Mouse (Mus musculus): ENCODE results near the gene Rbm12. TPM values are rescaled to one million over a fixed set of nuclear protein-coding genes. Genes with fewer than 3 reads are reported as not detected.

Gene Rbm12
- total and polyA plus RNA-seq, 3 experiments, result 5.6 to 50.5 (median 39.7) TPM

GRCm38 (mm10) chr2:156143953-156144724 is 32.4 kb upstream of the Rbm12 start, which contains the start of the genes Romo1 and Nfs1:
Romo1 (plus strand) TSS chr2:156144039.
Nfs1 (minus strand) TSS chr2:156144186.
- H3K4me1 ChIP-seq (ENCODE audit: insufficient read depth, low read depth, low read length), result peaks cover 26% of the 10 kb centered on the region
- peak within 1 kb of the TSS; percentile 86 for H3K4me3 ChIP-seq (ENCODE audit: low read depth, low read length)
- no peaks in the 10 kb centered on the region for H3K9me3 ChIP-seq (replicated peaks)
- peak; percentile 70 for ATAC-seq (ENCODE audit: extremely low read depth, insufficient number of reproducible peaks, low FRiP score, poor library complexity, severe bottlenecking)
- H3K36me3 ChIP-seq (replicated peaks), result peaks cover 55% of the 10 kb centered on the region
- peak; percentile 76 for DNase-seq (ENCODE audit: low spot score)
- no peak for TF ChIP-seq GATA1 (IDR thresholded peaks at IDR 0.05; ENCODE audit: borderline replicate concordance, low read length)
- TF ChIP-seq CTCF (IDR thresholded peaks at IDR 0.05; ENCODE audit: low read depth, low read length), result no peak
- no peak for TF ChIP-seq TAL1 (conservative IDR thresholded peaks at IDR 0.05; ENCODE audit: low read depth, low read length)
- peak; percentile 52; the same call in 1 of the 2 replicates for TF ChIP-seq POLR2AphosphoS5 (IDR thresholded peaks at IDR 0.05; ENCODE audit: insufficient replicate concordance, low read depth, low read length)
- H3K27me3 ChIP-seq (ENCODE audit: insufficient read depth, low read length), result no peaks in the 10 kb centered on the region

GRCm38 (mm10) chr2:156143367-156143766 is 31.6 kb upstream of the Rbm12 start:
- no peaks in the 10 kb centered on the region for H3K27me3 ChIP-seq (ENCODE audit: insufficient read depth, low read length)
- no peaks in the 10 kb centered on the region for H3K9me3 ChIP-seq (replicated peaks)
- H3K36me3 ChIP-seq (replicated peaks), result peaks cover 55% of the 10 kb centered on the region
- peak overlapping the region; percentile 86 for H3K4me3 ChIP-seq (ENCODE audit: low read depth, low read length)
- DNase-seq (ENCODE audit: low spot score), result no peak
- peaks cover 26% of the 10 kb centered on the region for H3K4me1 ChIP-seq (ENCODE audit: insufficient read depth, low read depth, low read length)
- no peak for ATAC-seq (ENCODE audit: extremely low read depth, insufficient number of reproducible peaks, low FRiP score, poor library complexity, severe bottlenecking)
- TF ChIP-seq CTCF (IDR thresholded peaks at IDR 0.05; ENCODE audit: low read depth, low read length) (no peak), GATA2 (IDR thresholded peaks at IDR 0.05; ENCODE audit: borderline replicate concordance, low read depth, low read length) (no peak), POLR2AphosphoS5 (IDR thresholded peaks at IDR 0.05; ENCODE audit: insufficient replicate concordance, low read depth, low read length) (no peak), TAL1 (conservative IDR thresholded peaks at IDR 0.05; ENCODE audit: low read depth, low read length) (no peak), GATA1 (IDR thresholded peaks at IDR 0.05; ENCODE audit: borderline replicate concordance, low read length) (no peak)

GRCm38 (mm10) chr2:156142820-156143219 is 31.0 kb upstream of the Rbm12 start:
- Histone ChIP-seq H3K4me3 (ENCODE audit: low read depth, low read length) (peak overlapping the region; percentile 86; the same call in 1 of the 2 replicates), H3K27me3 (ENCODE audit: insufficient read depth, low read length) (no peaks in the 10 kb centered on the region), H3K4me1 (ENCODE audit: insufficient read depth, low read depth, low read length) (peaks cover 26% of the 10 kb centered on the region), H3K9me3 (replicated peaks) (no peaks in the 10 kb centered on the region), H3K36me3 (replicated peaks) (peaks cover 49% of the 10 kb centered on the region)
- ATAC-seq (ENCODE audit: extremely low read depth, insufficient number of reproducible peaks, low FRiP score, poor library complexity, severe bottlenecking), result no peak
- no peak for DNase-seq (ENCODE audit: low spot score)
- no peak for TF ChIP-seq CTCF (IDR thresholded peaks at IDR 0.05; ENCODE audit: low read depth, low read length)
- TF ChIP-seq TAL1 (conservative IDR thresholded peaks at IDR 0.05; ENCODE audit: low read depth, low read length), result no peak
- TF ChIP-seq GATA1 (IDR thresholded peaks at IDR 0.05; ENCODE audit: borderline replicate concordance, low read length), result no peak
- TF ChIP-seq GATA2 (IDR thresholded peaks at IDR 0.05; ENCODE audit: borderline replicate concordance, low read depth, low read length), result no peak
- no peak for TF ChIP-seq POLR2AphosphoS5 (IDR thresholded peaks at IDR 0.05; ENCODE audit: insufficient replicate concordance, low read depth, low read length)

GRCm38 (mm10) chr2:156135695-156136094 is 23.9 kb upstream of the Rbm12 start:
- no peak for DNase-seq (ENCODE audit: low spot score)
- no peak for ATAC-seq (ENCODE audit: extremely low read depth, insufficient number of reproducible peaks, low FRiP score, poor library complexity, severe bottlenecking)
- no peaks in the 10 kb centered on the region for H3K27me3 ChIP-seq (ENCODE audit: insufficient read depth, low read length)
- H3K4me1 ChIP-seq (ENCODE audit: insufficient read depth, low read depth, low read length), result no peaks in the 10 kb centered on the region
- H3K9me3 ChIP-seq (replicated peaks), result no peaks in the 10 kb centered on the region
- peaks cover 77% of the 10 kb centered on the region for H3K36me3 ChIP-seq (replicated peaks)
- no peak overlapping the region for H3K4me3 ChIP-seq (ENCODE audit: low read depth, low read length)
- no peak for TF ChIP-seq CTCF (IDR thresholded peaks at IDR 0.05; ENCODE audit: low read depth, low read length)
- TF ChIP-seq TAL1 (conservative IDR thresholded peaks at IDR 0.05; ENCODE audit: low read depth, low read length), result no peak
- TF ChIP-seq GATA2 (IDR thresholded peaks at IDR 0.05; ENCODE audit: borderline replicate concordance, low read depth, low read length), result no peak
- TF ChIP-seq POLR2AphosphoS5 (IDR thresholded peaks at IDR 0.05; ENCODE audit: insufficient replicate concordance, low read depth, low read length), result no peak
- no peak for TF ChIP-seq GATA1 (IDR thresholded peaks at IDR 0.05; ENCODE audit: borderline replicate concordance, low read length)

- H3K27me3 ChIP-seq (ENCODE audit: insufficient read depth, low read length), result no peaks in the 10 kb centered on the region
- peaks cover 70% of the 10 kb centered on the region for H3K36me3 ChIP-seq (replicated peaks)
- H3K4me1 ChIP-seq (ENCODE audit: insufficient read depth, low read depth, low read length), result no peaks in the 10 kb centered on the region
- ATAC-seq (ENCODE audit: extremely low read depth, insufficient number of reproducible peaks, low FRiP score, poor library complexity, severe bottlenecking) (no peak), DNase-seq (ENCODE audit: low spot score) (no peak)
- TF ChIP-seq TAL1 (conservative IDR thresholded peaks at IDR 0.05; ENCODE audit: low read depth, low read length), result no peak
- no peak for TF ChIP-seq CTCF (IDR thresholded peaks at IDR 0.05; ENCODE audit: low read depth, low read length)
- TF ChIP-seq POLR2AphosphoS5 (IDR thresholded peaks at IDR 0.05; ENCODE audit: insufficient replicate concordance, low read depth, low read length), result no peak
- no peak for TF ChIP-seq GATA2 (IDR thresholded peaks at IDR 0.05; ENCODE audit: borderline replicate concordance, low read depth, low read length)
- no peak for TF ChIP-seq GATA1 (IDR thresholded peaks at IDR 0.05; ENCODE audit: borderline replicate concordance, low read length)
- no peaks in the 10 kb centered on the region for H3K9me3 ChIP-seq (replicated peaks)
- no peak overlapping the region for H3K4me3 ChIP-seq (ENCODE audit: low read depth, low read length)
These were observed 22.4 kb upstream of the Rbm12 start for GRCm38 (mm10) chr2:156134161-156134560.

- DNase-seq (ENCODE audit: low spot score) (no peak), ATAC-seq (ENCODE audit: extremely low read depth, insufficient number of reproducible peaks, low FRiP score, poor library complexity, severe bottlenecking) (no peak)
- no peak for TF ChIP-seq TAL1 (conservative IDR thresholded peaks at IDR 0.05; ENCODE audit: low read depth, low read length)
- TF ChIP-seq GATA1 (IDR thresholded peaks at IDR 0.05; ENCODE audit: borderline replicate concordance, low read length), result no peak
- no peak for TF ChIP-seq POLR2AphosphoS5 (IDR thresholded peaks at IDR 0.05; ENCODE audit: insufficient replicate concordance, low read depth, low read length)
- no peak for TF ChIP-seq CTCF (IDR thresholded peaks at IDR 0.05; ENCODE audit: low read depth, low read length)
- TF ChIP-seq GATA2 (IDR thresholded peaks at IDR 0.05; ENCODE audit: borderline replicate concordance, low read depth, low read length), result no peak
- no peaks in the 10 kb centered on the region for H3K9me3 ChIP-seq (replicated peaks)
- peaks cover 87% of the 10 kb centered on the region for H3K36me3 ChIP-seq (replicated peaks)
- no peaks in the 10 kb centered on the region; the same call in 1 of the 2 replicates for H3K4me1 ChIP-seq (ENCODE audit: insufficient read depth, low read depth, low read length)
- no peak within 1 kb of the TSS for H3K4me3 ChIP-seq (ENCODE audit: low read depth, low read length)
- H3K27me3 ChIP-seq (ENCODE audit: insufficient read depth, low read length), result no peaks in the 10 kb centered on the region
These were observed 15.2 kb upstream of the Rbm12 start, which contains the start of gene Gm28036 for GRCm38 (mm10) chr2:156126992-156127391. Gm28036 (minus strand) TSS chr2:156127092.
